Mouse (Mus musculus) intestine, postnatal 0 days (tissue): Measurements from ENCODE around the gene Soat2. TPM values are rescaled to one million over a fixed set of nuclear protein-coding genes. Genes with fewer than 3 reads are reported as not detected.

ENCODE experiments used
- ATAC-seq: fragments of 200-750 bp; cut with Nextera tagmentation; 2 replicates; pipeline ENCODE4 v1.8.0; 2017; ENCODE audit warnings: mild to moderate bottlenecking, moderate TSS enrichment, moderate library complexity
- H3K27ac ChIP-seq: fragments of 300-500 bp; sonication (generic); 2 replicates; pipeline ENCODE4 v1.5.1; 2014; ENCODE audit warnings: mild to moderate bottlenecking, low read depth, low read length, moderate library complexity
- H3K27me3 ChIP-seq: fragments of 300-500 bp; sonication (generic); replicated peaks from 2 replicates; pipeline ENCODE4 v1.6.1; 2014; ENCODE audit warnings: low read length, mixed read lengths; ENCODE audit not compliant: control insufficient read depth, insufficient read depth
- H3K36me3 ChIP-seq: fragments of 300-500 bp; sonication (generic); 2 replicates; pipeline ENCODE4 v1.6.1; 2014; ENCODE audit warnings: mild to moderate bottlenecking, moderate library complexity; ENCODE audit not compliant: control insufficient read depth, insufficient read depth
- H3K4me1 ChIP-seq: fragments of 300-500 bp; sonication (generic); replicated peaks from 2 replicates; pipeline ENCODE4 v1.6.1; 2014; ENCODE audit warnings: antibody characterized with exemption, low read length, mixed read lengths; ENCODE audit not compliant: control insufficient read depth, insufficient read depth
- H3K4me2 ChIP-seq: fragments of 300-500 bp; sonication (generic); replicated peaks from 2 replicates; pipeline ENCODE4 v1.6.1; 2014; ENCODE audit warnings: low read depth, mild to moderate bottlenecking, moderate library complexity
- H3K4me3 ChIP-seq: fragments of 300-500 bp; sonication (generic); 2 replicates; pipeline ENCODE4 v1.5.1; 2014; ENCODE audit warnings: low read depth, low read length
- H3K9ac ChIP-seq: fragments of 300-500 bp; sonication (generic); 2 replicates; pipeline ENCODE4 v1.6.1; 2014; ENCODE audit warnings: mild to moderate bottlenecking, low read depth, low read length
- H3K9me3 ChIP-seq: fragments of 300-500 bp; sonication (generic); 2 replicates; pipeline ENCODE4 v1.6.1; 2016; ENCODE audit warnings: mixed run types; ENCODE audit not compliant: control insufficient read depth
- CTCF ChIP-seq: sonication (generic); IDR thresholded peaks from 2 replicates; pipeline ENCODE4 v1.5.1; 2016; ENCODE audit warnings: low read depth, mild to moderate bottlenecking, control low read depth, antibody characterized with exemption, moderate library complexity
- WGBS: fragments of 180-500 bp; shearing (Covaris S2); extraction: QIAGEN DNeasy Blood & Tissue Kit; methylation state at CpG from one replicate; pipeline ENCODE4 v1.1.7; 2014; 5-methylcytosine and 5-hydroxymethylcytosine counted together
- polyA plus RNA-seq: library from polyadenylated mRNA; unstranded; fragments of >200 nt; fragmentation: Nextera tagmentation; extraction: Ambion mirVana; gene quantifications from 2 replicates; pipeline ENCODE4 v1.2.1, GENCODE M21; 2015

Gene Soat2
- polyA plus RNA-seq, 1 experiment from 2014 or later, result 52.7 TPM

DNA sequence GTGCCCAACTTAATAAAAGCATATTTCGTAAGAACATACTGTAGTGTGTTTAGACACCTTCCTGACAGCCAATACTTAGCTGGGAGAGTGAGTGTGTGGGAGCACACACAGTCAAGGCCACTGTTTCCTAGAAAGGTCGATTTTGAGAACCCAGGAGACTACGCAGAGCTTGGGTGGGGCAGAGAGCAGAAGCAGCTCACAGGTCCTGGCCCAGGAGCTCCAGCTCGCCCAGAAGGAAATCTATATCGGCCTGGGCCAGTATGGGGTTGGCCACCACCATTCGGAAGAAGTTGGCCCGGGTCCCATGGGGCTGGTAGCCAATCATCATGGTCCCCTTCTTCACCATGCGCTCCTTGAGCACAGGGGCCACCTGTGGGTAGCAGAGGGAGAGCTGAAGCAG is 27.1 kb downstream of the Soat2 start:
- no peak overlapping the region for H3K27ac ChIP-seq
- no peaks in the 10 kb centered on the region for H3K27me3 ChIP-seq
- H3K4me2 ChIP-seq, result no peak overlapping the region
- WGBS, result 70% methylated on average over 8 of the region's 8 CpGs
- no peak overlapping the region for H3K9ac ChIP-seq
- TF ChIP-seq CTCF, result no peak
- no peaks in the 10 kb centered on the region for H3K9me3 ChIP-seq
- peak; percentile 12; the same call in 1 of the 2 replicates for ATAC-seq
- H3K36me3 ChIP-seq, result peaks cover 5% of the 10 kb centered on the region; the same call in 1 of the 2 replicates
- H3K4me3 ChIP-seq, result no peak overlapping the region
- H3K4me1 ChIP-seq, result no peaks in the 10 kb centered on the region

DNA sequence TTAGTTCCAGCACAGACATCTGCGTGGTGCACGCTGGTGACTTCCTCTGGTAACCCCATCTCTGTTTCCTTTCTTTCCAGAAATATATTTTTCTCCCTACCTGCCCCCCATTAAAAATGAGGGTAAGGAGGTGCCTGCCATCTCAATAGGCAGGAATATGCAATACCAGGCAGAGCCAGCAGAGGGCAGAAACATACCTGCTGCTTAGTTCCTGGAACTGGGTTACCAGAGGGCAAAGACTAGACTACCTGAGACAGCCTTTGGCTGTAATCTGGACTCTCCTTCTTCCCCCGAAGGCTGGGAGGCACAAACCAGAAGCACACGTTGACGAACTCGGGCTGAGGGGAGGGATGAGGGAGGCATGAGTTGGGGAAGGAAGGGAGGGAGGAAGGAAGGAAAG is 28.0 kb downstream of the Soat2 start:
- Histone ChIP-seq H3K27ac (no peak overlapping the region), H3K9me3 (no peaks in the 10 kb centered on the region), H3K36me3 (peaks cover 5% of the 10 kb centered on the region; the same call in 1 of the 2 replicates), H3K27me3 (no peaks in the 10 kb centered on the region), H3K9ac (no peak overlapping the region), H3K4me2 (no peak overlapping the region), H3K4me3 (no peak overlapping the region), H3K4me1 (no peaks in the 10 kb centered on the region)
- WGBS, result 9% methylated on average over 6 of the region's 6 CpGs
- peak; percentile 96 for TF ChIP-seq CTCF
- ATAC-seq, result peak; percentile 50

DNA sequence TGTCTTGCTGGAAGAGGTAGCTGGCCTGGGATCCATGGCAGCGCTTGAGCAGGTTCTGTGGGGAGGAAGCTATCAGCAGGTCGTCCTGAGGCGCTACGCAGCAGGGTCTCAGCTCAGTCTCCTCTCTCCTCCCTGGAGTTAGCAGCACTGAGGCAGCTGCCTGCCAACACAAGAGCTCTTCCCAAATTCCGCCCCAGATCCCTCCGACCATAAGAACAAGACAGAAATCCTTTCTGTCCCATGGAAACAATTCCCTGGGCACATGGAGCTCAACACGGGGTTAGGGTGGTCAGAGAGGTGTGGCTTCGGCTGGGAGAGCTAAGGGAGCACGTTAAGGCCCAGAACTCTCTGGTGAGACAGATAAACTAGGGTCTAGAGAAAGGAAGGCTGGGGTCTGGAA is 28.8 kb downstream of the Soat2 start:
- no peaks in the 10 kb centered on the region for H3K4me1 ChIP-seq
- H3K27me3 ChIP-seq, result no peaks in the 10 kb centered on the region
- no peak overlapping the region for H3K4me3 ChIP-seq
- H3K4me2 ChIP-seq, result no peak overlapping the region
- no peak for ATAC-seq
- H3K9ac ChIP-seq, result no peak overlapping the region
- H3K9me3 ChIP-seq, result no peaks in the 10 kb centered on the region
- 82% methylated on average over 9 of the region's 9 CpGs for WGBS
- H3K36me3 ChIP-seq, result peaks cover 5% of the 10 kb centered on the region; the same call in 1 of the 2 replicates
- TF ChIP-seq CTCF, result no peak
- H3K27ac ChIP-seq, result no peak overlapping the region

DNA sequence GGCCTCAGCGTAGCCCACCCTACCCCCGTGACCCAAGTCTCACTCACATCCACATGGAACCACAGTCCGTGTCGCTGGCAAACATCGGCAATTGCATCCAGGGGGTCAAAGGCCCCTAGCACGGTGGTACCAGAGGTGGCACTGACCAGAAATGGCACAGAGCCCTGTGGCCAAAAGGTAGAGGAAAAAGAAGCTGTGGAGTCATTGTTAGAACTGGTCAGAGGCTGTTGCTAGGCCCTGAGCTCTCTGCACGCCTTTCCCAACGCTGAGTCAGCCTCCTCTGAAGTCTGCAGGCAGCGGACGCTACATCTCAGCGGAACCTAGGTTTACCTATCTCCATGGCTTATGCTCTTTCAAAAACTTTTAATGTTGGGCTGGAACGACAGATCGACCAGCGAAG is 29.6 kb downstream of the Soat2 start:
- TF ChIP-seq CTCF, result no peak
- Histone ChIP-seq H3K36me3 (peaks cover 5% of the 10 kb centered on the region; the same call in 1 of the 2 replicates), H3K4me2 (no peak overlapping the region), H3K27me3 (no peaks in the 10 kb centered on the region), H3K4me3 (no peak overlapping the region), H3K27ac (no peak overlapping the region), H3K4me1 (no peaks in the 10 kb centered on the region), H3K9me3 (no peaks in the 10 kb centered on the region), H3K9ac (no peak overlapping the region)
- ATAC-seq, result no peak
- WGBS, result 89% methylated on average over 14 of the region's 14 CpGs

GRCm38 (mm10) chr15:102183076-102183475 is 32.8 kb downstream of the Soat2 start:
- Histone ChIP-seq H3K9me3 (no peaks in the 10 kb centered on the region), H3K4me2 (no peak overlapping the region), H3K27me3 (no peaks in the 10 kb centered on the region), H3K4me3 (no peak overlapping the region), H3K36me3 (peaks cover 6% of the 10 kb centered on the region), H3K9ac (no peak overlapping the region), H3K27ac (no peak overlapping the region), H3K4me1 (no peaks in the 10 kb centered on the region)
- TF ChIP-seq CTCF, result no peak
- 75% methylated on average over 3 of the region's 3 CpGs for WGBS
- ATAC-seq, result no peak

DNA sequence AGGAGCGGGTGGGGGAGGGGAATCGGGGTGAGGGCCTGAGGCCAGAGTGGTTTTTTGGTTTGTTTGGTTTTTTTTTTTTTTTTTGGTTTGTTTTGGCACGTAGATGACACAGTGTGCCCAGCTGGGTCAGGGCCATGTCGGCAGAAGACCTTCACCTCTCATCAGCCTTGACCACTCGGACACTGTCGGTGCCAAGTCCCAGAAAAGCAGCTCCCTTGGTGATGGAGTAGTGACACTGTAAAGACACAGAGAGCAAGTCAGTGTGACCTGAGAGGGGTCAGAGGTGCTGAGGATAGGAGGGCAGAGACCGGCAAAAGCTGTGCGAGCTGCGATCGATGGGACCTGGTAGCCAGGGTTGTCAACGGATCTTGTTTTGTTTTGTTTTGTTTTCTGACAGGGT is 35.9 kb downstream of the Soat2 start:
- H3K27ac ChIP-seq, result no peak overlapping the region
- no peak overlapping the region for H3K4me2 ChIP-seq
- 86% methylated on average over 11 of the region's 11 CpGs for WGBS
- H3K27me3 ChIP-seq, result no peaks in the 10 kb centered on the region
- no peak overlapping the region for H3K4me3 ChIP-seq
- no peaks in the 10 kb centered on the region for H3K4me1 ChIP-seq
- peaks cover 6% of the 10 kb centered on the region for H3K36me3 ChIP-seq
- no peak for ATAC-seq
- H3K9me3 ChIP-seq, result no peaks in the 10 kb centered on the region
- TF ChIP-seq CTCF, result no peak
- no peak overlapping the region for H3K9ac ChIP-seq

DNA sequence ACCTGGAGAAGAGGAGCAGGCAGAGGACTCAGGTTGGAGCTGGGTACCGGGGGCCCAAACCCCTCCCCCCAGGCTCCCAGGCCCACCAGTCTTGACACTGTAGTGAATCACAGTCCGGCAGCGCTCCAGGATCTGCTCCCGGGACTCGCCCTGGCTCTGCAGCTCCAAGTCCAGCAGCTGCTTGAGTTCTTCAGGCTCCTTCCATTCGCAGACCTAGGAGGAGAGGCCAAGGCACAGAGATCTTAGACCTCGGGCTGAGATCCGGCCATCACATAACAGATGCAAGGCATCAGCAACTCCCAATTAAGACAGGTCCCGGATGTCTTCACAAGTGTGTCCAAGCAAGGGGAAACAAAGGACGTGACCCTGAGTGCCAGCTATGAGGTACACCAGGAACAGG is 37.8 kb downstream of the Soat2 start:
- Histone ChIP-seq H3K4me1 (no peaks in the 10 kb centered on the region), H3K4me2 (no peak overlapping the region), H3K4me3 (no peak overlapping the region), H3K27me3 (no peaks in the 10 kb centered on the region), H3K9ac (no peak overlapping the region), H3K27ac (no peak overlapping the region), H3K9me3 (no peaks in the 10 kb centered on the region), H3K36me3 (peaks cover 6% of the 10 kb centered on the region)
- no peak for TF ChIP-seq CTCF
- no peak for ATAC-seq
- 74% methylated on average over 10 of the region's 10 CpGs for WGBS
